Mouse (Mus musculus) gastrocnemius, postnatal 4 days (tissue): ENCODE data around the gene Pmp22. TPM values are rescaled to one million over a fixed set of nuclear protein-coding genes. Genes with fewer than 3 reads are reported as not detected.

Experiments used
- DNase-seq, 2 experiments: peaks; one replicate each; pipeline ENCODE4 v3.0.0; 2021 to 2022; ENCODE audit warnings: low spot score in 2 of 2, mixed read lengths in 2 of 2
- total RNA-seq, 2 experiments: library from RNA; stranded (reverse); gene quantifications; 2 replicates each; pipeline ENCODE4 v1.2.3; 2021

The Pmp22 gene
- total RNA-seq, 2 experiments from 2014 or later = 370 to 372 TPM

GRCm38 (mm10) chr11:63125832-63126456, 2.8 kb upstream of the Pmp22 start:
- peak; percentile 45 to 71 for DNase-seq

- no peak for DNase-seq
Observed at GRCm38 (mm10) chr11:63126976-63127375, 1.8 kb upstream of the Pmp22 start.

- DNase-seq = no peak
Observed at GRCm38 (mm10) chr11:63127513-63127912, 1.3 kb upstream of the Pmp22 start.

- peak in 1 of 2 experiments; percentile 50 for DNase-seq
Observed at GRCm38 (mm10) chr11:63129375-63129774, 593 bp downstream of the Pmp22 start.

GRCm38 (mm10) chr11:63129840-63130239, 1.1 kb downstream of the Pmp22 start:
- no peak for DNase-seq

GRCm38 (mm10) chr11:63130497-63130896, 1.7 kb downstream of the Pmp22 start:
- DNase-seq = peak; percentile 71 to 82

- DNase-seq = peak; percentile 58 to 78
Observed at GRCm38 (mm10) chr11:63131001-63131692, 2.4 kb downstream of the Pmp22 start.

- peak in 1 of 2 experiments; percentile 34 for DNase-seq
Observed at GRCm38 (mm10) chr11:63131693-63132040, 2.9 kb downstream of the Pmp22 start.

- DNase-seq = no peak
Observed at GRCm38 (mm10) chr11:63132151-63132500, 3.3 kb downstream of the Pmp22 start.

GRCm38 (mm10) chr11:63132501-63133435, 4.0 kb downstream of the Pmp22 start:
- peak; percentile 75 to 88 for DNase-seq

- DNase-seq = no peak
Observed at GRCm38 (mm10) chr11:63134021-63134420, 5.2 kb downstream of the Pmp22 start.

GRCm38 (mm10) chr11:63134742-63135482, 6.1 kb downstream of the Pmp22 start:
- DNase-seq = no peak

GRCm38 (mm10) chr11:63135622-63136021, 6.8 kb downstream of the Pmp22 start:
- DNase-seq = peak; percentile 92 to 93

- DNase-seq = no peak
Observed at GRCm38 (mm10) chr11:63136205-63136604, 7.4 kb downstream of the Pmp22 start.

- DNase-seq = no peak
Observed at GRCm38 (mm10) chr11:63136836-63137416, 8.1 kb downstream of the Pmp22 start.

- DNase-seq = no peak
Observed at GRCm38 (mm10) chr11:63138739-63139138, 10.0 kb downstream of the Pmp22 start.

- DNase-seq = no peak
Observed at GRCm38 (mm10) chr11:63142311-63142710, 13.5 kb downstream of the Pmp22 start.

- DNase-seq = no peak
Observed at GRCm38 (mm10) chr11:63142816-63143215, 14.0 kb downstream of the Pmp22 start.

GRCm38 (mm10) chr11:63143486-63143885, 14.7 kb downstream of the Pmp22 start:
- no peak for DNase-seq

GRCm38 (mm10) chr11:63146601-63147000, 17.8 kb downstream of the Pmp22 start:
- no peak for DNase-seq

- DNase-seq = no peak
Observed at GRCm38 (mm10) chr11:63148276-63148675, 19.5 kb downstream of the Pmp22 start.
